Mouse (Mus musculus): Measurements from ENCODE around the gene Cenpc1.

Gene Cenpc1

GRCm38 (mm10) chr5:86065101-86065875 is at the start of gene Cenpc1:
Cenpc1 (minus strand) TSS chr5:86065583.
- DNase-seq (ENCODE audit: low read depth) = peak; percentile 99

- DNase-seq (ENCODE audit: low read depth) = no peak
Observed at GRCm38 (mm10) chr5:86113997-86114396, 48.6 kb upstream of the Cenpc1 start.

- DNase-seq (ENCODE audit: low read depth) = peak; percentile 66
Observed at GRCm38 (mm10) chr5:86113037-86113436, 47.7 kb upstream of the Cenpc1 start.

- no peak for DNase-seq (ENCODE audit: low read depth)
Observed at GRCm38 (mm10) chr5:86111074-86111473, 45.7 kb upstream of the Cenpc1 start.

DNA sequence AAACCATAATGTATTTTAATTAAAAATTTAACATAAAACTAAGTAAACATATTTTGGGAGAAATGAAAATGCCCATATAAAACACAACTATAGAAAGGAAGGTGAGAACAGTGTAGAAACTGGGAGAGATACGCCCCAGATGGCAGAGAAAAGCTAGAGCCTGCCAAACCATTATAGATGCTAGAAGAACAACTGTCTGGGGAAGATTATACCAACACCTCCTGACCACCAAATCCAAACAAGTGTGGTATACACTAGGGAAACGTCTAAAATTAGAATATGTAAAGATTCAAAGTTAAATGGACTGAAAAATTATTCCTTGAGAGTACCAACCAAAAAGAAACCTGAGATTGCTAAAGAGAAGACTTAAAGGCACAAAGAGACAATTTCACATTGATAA is 41.2 kb upstream of the Cenpc1 start:
- no peak for DNase-seq (ENCODE audit: low read depth)

DNA sequence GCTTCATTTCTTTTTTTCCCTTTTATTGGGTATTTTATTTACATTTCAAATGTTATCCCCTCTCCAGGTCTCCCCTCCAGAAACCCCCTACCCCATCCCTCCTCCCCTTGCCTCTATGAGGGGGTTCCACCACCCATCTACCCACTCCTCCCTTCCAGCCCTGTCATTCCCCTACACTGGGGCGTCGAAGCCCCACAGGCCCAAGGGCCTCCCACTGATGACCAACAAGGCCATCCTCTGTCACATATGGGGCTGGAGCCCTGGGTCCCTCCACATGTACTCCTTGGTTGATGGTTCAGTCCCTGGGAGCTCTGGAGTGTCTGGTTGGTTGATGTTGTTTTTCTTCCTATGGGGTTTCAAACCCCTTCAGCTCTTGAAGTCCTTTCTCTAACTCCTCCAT is 36.8 kb upstream of the Cenpc1 start:
- no peak for DNase-seq (ENCODE audit: low read depth)

DNA sequence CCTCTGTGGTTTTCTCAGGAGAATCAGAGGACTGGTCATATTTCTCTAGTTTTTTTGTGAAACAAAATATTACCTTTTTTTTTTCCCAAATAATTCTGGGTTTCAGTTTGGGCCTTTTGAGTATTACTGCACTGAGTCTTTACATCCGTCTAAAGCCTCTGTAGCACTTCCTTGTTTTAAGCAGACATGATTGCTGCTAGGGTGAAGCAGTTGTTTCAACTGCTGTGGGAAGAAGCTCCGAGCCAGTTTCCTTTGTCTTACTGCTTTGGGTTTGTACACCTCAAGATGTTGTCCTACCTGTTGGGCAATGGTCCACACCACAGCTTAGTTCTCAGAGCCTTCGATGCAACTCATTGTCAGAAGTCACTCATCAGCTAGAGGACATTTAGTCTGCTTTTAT is 35.2 kb upstream of the Cenpc1 start:
- peak; percentile 54 for DNase-seq (ENCODE audit: low read depth)

DNA sequence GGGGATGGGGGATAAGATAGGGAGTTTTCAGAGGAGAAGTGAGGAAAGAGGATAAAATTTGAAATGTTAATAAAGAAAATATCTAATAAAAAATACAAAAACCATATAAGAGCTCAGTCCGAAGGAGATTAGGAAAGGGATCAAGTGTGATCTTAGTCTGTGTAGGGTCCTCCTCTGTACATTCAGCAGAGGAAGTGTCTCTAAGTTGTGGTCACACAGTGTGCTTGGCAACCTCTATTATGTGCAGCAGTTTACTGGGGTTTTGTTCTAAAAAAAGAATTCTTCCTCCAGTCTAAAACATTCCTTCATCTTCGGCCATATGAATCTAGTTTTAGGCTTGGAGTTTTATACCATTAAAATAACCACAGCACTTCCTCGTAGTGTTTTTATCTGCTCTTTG is 33.6 kb upstream of the Cenpc1 start:
- DNase-seq (ENCODE audit: low read depth) = peak; percentile 42

DNA sequence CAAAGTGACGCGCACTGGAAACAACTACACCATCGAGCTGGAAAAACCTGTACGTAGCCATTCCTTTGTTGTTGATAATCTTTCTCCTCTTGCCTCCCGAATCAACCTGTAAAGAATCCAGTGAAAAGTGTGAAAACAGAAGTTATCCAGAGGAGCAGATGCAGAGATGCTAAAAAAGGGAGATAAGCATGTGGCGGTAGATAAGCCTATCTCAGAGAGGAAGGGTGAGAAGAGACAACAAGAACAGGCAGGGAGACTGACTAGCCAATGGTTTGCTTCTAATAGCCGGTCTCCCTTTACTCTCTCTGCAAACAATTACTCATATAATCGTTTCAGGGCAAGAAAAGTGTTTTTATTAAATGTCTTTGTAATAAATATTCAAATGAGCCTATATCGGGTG is 29.4 kb upstream of the Cenpc1 start:
- DNase-seq (ENCODE audit: low read depth) = no peak

- DNase-seq (ENCODE audit: low read depth) = peak; percentile 72
Observed at GRCm38 (mm10) chr5:86086751-86087150, 21.4 kb upstream of the Cenpc1 start.

- DNase-seq (ENCODE audit: low read depth) = peak; percentile 79
Observed at GRCm38 (mm10) chr5:86084979-86085378, 19.6 kb upstream of the Cenpc1 start.

GRCm38 (mm10) chr5:86083987-86084386 is 18.6 kb upstream of the Cenpc1 start:
- no peak for DNase-seq (ENCODE audit: low read depth)

- peak; percentile 89 for DNase-seq (ENCODE audit: low read depth)
Observed at GRCm38 (mm10) chr5:86078720-86079334, 13.4 kb upstream of the Cenpc1 start.

- DNase-seq (ENCODE audit: low read depth) = peak; percentile 58
Observed at GRCm38 (mm10) chr5:86072756-86073386, 7.5 kb upstream of the Cenpc1 start.

GRCm38 (mm10) chr5:86071538-86071937 is 6.2 kb upstream of the Cenpc1 start, which contains the start of gene Stap1:
Stap1 (plus strand) TSS chr5:86071746.
- peak; percentile 88 for DNase-seq (ENCODE audit: low read depth)

- DNase-seq (ENCODE audit: low read depth) = no peak
Observed at GRCm38 (mm10) chr5:86069121-86069520, 3.7 kb upstream of the Cenpc1 start.

- peak; percentile 91 for DNase-seq (ENCODE audit: low read depth)
Observed at GRCm38 (mm10) chr5:86068451-86068850, 3.1 kb upstream of the Cenpc1 start.

DNA sequence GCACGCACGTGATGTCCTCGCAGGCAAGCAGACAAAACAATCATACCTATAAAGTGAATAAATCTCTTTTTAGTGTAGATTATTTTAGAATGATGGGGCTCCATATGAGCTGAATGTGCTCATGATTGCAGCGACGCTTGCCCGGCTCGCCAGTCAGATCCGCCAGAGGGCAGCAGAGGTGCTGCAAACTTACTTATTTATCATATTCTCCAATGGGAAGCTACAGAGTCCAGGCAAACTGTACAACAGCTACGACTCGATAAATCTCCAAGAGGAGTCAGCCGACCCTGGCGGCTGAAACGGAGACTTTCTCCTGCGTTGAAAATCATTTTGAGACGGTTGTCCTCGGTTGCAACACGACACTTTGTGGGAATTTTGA is 1.2 kb upstream of the Cenpc1 start:
- peak; percentile 94 for DNase-seq (ENCODE audit: low read depth)

DNA sequence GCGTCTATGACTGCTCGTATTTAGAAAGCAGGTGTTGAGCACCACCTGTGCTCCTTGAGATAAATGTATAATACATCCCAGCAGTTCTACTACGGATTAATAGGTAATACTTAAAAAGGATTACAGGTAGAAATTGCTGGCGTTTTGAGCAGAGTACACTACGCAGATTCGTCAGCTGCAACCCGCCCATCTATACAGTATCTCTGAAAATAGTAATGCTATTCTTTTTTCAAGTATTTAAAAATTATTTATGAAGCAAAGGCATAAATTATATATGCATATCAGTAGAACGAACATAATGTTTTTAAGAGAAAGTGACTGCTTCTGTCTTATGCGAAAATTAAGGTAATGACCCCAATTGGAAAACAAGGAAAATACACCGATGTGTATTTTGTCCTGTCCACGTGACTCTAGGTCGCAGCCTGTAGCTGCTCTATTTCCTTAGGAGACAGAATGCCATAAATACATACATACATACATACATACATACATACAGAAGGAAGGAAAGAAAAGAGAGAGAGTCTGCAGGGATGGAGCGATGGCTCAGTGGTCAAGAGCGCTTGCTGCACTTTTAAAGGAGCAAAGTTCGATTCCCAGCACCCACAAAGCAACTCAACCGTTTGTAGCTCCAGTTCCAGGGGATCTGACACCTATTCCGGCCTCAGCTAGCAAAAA is 630 bp upstream of the Cenpc1 start:
- DNase-seq (ENCODE audit: low read depth) = peak; percentile 79

- peak; percentile 48 for DNase-seq (ENCODE audit: low read depth)
Observed at GRCm38 (mm10) chr5:86063501-86063900, 1.9 kb downstream of the Cenpc1 start.

DNA sequence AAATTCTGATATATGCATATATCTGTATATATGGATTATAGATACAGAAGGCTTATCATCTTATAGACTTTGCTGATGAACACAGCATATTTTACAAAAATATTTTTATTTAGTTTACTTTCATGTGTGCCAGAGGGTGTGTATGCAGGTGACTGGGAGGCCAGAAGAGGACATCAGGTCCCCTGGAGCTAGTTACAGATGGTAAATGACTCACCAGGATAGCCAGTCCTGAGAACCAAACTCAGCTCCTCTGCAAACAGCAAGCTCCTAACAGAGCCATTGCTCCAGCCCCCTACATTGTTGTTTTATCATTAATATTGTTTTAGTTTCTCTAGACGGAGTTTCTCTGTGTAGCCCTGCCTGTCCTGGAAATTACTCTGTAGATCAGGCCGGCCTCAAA is 35.6 kb downstream of the Cenpc1 start:
- DNase-seq (ENCODE audit: low read depth) = no peak
